Mouse (Mus musculus) neural tube, embryonic 14.5 days (tissue): Measurements from ENCODE around the gene Bard1. TPM values are rescaled to one million over a fixed set of nuclear protein-coding genes. Genes with fewer than 3 reads are reported as not detected.
A peak's percentile ranks its signal among the peaks of the same experiment; 100 is the strongest.

Source experiments
- ATAC-seq: fragments of 200-750 bp; cut with Nextera tagmentation; 2 replicates; pipeline ENCODE4 v1.8.0; 2017; ENCODE audit warnings: low read depth, mild to moderate bottlenecking, moderate TSS enrichment, moderate library complexity
- H3K27ac ChIP-seq: fragments of 300-500 bp; sonication (generic); 2 replicates; pipeline ENCODE4 v1.5.1; 2014; ENCODE audit warnings: low read depth, mild to moderate bottlenecking, control low read depth, low read length, moderate library complexity, mixed read lengths
- H3K27me3 ChIP-seq: fragments of 300-500 bp; sonication (generic); 2 replicates; pipeline ENCODE4 v1.6.1; 2014; ENCODE audit warnings: low read length; ENCODE audit not compliant: control insufficient read depth, insufficient read depth
- H3K36me3 ChIP-seq: fragments of 300-500 bp; sonication (generic); 2 replicates; pipeline ENCODE4 v1.6.1; 2014; ENCODE audit warnings: low read length, mixed read lengths; ENCODE audit not compliant: control insufficient read depth, insufficient read depth
- H3K4me1 ChIP-seq: fragments of 300-500 bp; sonication (generic); 2 replicates; pipeline ENCODE4 v1.6.1; 2014; ENCODE audit warnings: low read length; ENCODE audit not compliant: control insufficient read depth, insufficient read depth
- H3K4me2 ChIP-seq: fragments of 300-500 bp; sonication (generic); 2 replicates; pipeline ENCODE4 v1.6.1; 2014; ENCODE audit warnings: mild to moderate bottlenecking, low read depth, low read length, control low read depth
- H3K4me3 ChIP-seq: fragments of 300-500 bp; sonication (generic); 2 replicates; pipeline ENCODE4 v1.5.1; 2014; ENCODE audit warnings: low read depth, low read length, control low read depth, mixed read lengths
- H3K9ac ChIP-seq: fragments of 300-500 bp; sonication (generic); replicated peaks from 2 replicates; pipeline ENCODE4 v1.6.1; 2014; ENCODE audit warnings: low read depth, mild to moderate bottlenecking, control low read depth, low read length, mixed read lengths
- H3K9me3 ChIP-seq: fragments of 300-500 bp; sonication (generic); 2 replicates; pipeline ENCODE4 v1.6.1; 2016; ENCODE audit warnings: low read length; ENCODE audit not compliant: control insufficient read depth
- WGBS: fragments of 180-500 bp; shearing (Covaris S2); extraction: QIAGEN DNeasy Blood & Tissue Kit; methylation state at CpG from one replicate; pipeline ENCODE4 v1.1.7; 2014; 5-methylcytosine and 5-hydroxymethylcytosine counted together
- polyA plus RNA-seq: library from polyadenylated mRNA; unstranded; fragments of >200 nt; fragmentation: Nextera tagmentation; extraction: Ambion mirVana; gene quantifications from 2 replicates; pipeline ENCODE4 v1.2.1, GENCODE M21; 2014

The Bard1 gene
- 0.55 and 0.58 TPM in 2 replicates for polyA plus RNA-seq

- Histone ChIP-seq H3K4me2 (peak within 1 kb of the TSS; percentile 97), H3K9ac (peak within 1 kb of the TSS; percentile 56), H3K9me3 (no peaks in the 10 kb centered on the region), H3K4me1 (no peaks in the 10 kb centered on the region), H3K27ac (no peak within 1 kb of the TSS), H3K36me3 (no peaks in the 10 kb centered on the region), H3K4me3 (peak within 1 kb of the TSS; percentile 75), H3K27me3 (no peaks in the 10 kb centered on the region)
- peak; percentile 93 for ATAC-seq
- under 1% methylated on average over 69 of the region's 69 CpGs for WGBS
These were observed at the start of gene Bard1 for GRCm38 (mm10) chr1:71102344-71103173. Bard1 (minus strand) TSS chr1:71103146.

- Histone ChIP-seq H3K4me3 (no peak overlapping the region), H3K4me1 (no peaks in the 10 kb centered on the region), H3K9me3 (no peaks in the 10 kb centered on the region), H3K27me3 (no peaks in the 10 kb centered on the region), H3K4me2 (no peak overlapping the region), H3K27ac (no peak overlapping the region), H3K36me3 (no peaks in the 10 kb centered on the region), H3K9ac (no peak overlapping the region)
- no peak for ATAC-seq
- 90% methylated on average over 4 of the region's 4 CpGs for WGBS
These were observed 24.2 kb upstream of the Bard1 start for GRCm38 (mm10) chr1:71127171-71127570.

GRCm38 (mm10) chr1:71118511-71118910 is 15.6 kb upstream of the Bard1 start:
- H3K4me2 ChIP-seq, result no peak overlapping the region
- H3K9me3 ChIP-seq, result no peaks in the 10 kb centered on the region
- H3K36me3 ChIP-seq, result no peaks in the 10 kb centered on the region
- ATAC-seq, result no peak
- H3K9ac ChIP-seq, result no peak overlapping the region
- 71% methylated on average over 2 of the region's 2 CpGs for WGBS
- H3K27ac ChIP-seq, result no peak overlapping the region
- H3K27me3 ChIP-seq, result no peaks in the 10 kb centered on the region
- no peaks in the 10 kb centered on the region for H3K4me1 ChIP-seq
- no peak overlapping the region for H3K4me3 ChIP-seq

- no peaks in the 10 kb centered on the region for H3K36me3 ChIP-seq
- no peak for ATAC-seq
- no peak overlapping the region for H3K27ac ChIP-seq
- 41% methylated on average over 4 of the region's 4 CpGs for WGBS
- no peak overlapping the region for H3K4me3 ChIP-seq
- no peak overlapping the region for H3K9ac ChIP-seq
- H3K4me2 ChIP-seq, result no peak overlapping the region
- no peaks in the 10 kb centered on the region for H3K27me3 ChIP-seq
- no peaks in the 10 kb centered on the region for H3K9me3 ChIP-seq
- H3K4me1 ChIP-seq, result no peaks in the 10 kb centered on the region
These were observed 14.3 kb upstream of the Bard1 start for GRCm38 (mm10) chr1:71117253-71117652.

GRCm38 (mm10) chr1:71115781-71116180 is 12.8 kb upstream of the Bard1 start:
- Histone ChIP-seq H3K4me2 (no peak overlapping the region), H3K27ac (no peak overlapping the region), H3K4me1 (no peaks in the 10 kb centered on the region), H3K4me3 (no peak overlapping the region), H3K27me3 (no peaks in the 10 kb centered on the region), H3K9me3 (no peaks in the 10 kb centered on the region), H3K36me3 (no peaks in the 10 kb centered on the region), H3K9ac (no peak overlapping the region)
- ATAC-seq, result no peak
- 87% methylated on average over 2 of the region's 2 CpGs for WGBS

- no peak overlapping the region for H3K4me3 ChIP-seq
- H3K27me3 ChIP-seq, result no peaks in the 10 kb centered on the region
- 28% methylated on average over 10 of the region's 10 CpGs for WGBS
- no peak overlapping the region for H3K27ac ChIP-seq
- no peaks in the 10 kb centered on the region for H3K4me1 ChIP-seq
- ATAC-seq, result peak; percentile 72
- H3K9ac ChIP-seq, result no peak overlapping the region
- no peaks in the 10 kb centered on the region for H3K36me3 ChIP-seq
- no peak overlapping the region for H3K4me2 ChIP-seq
- H3K9me3 ChIP-seq, result no peaks in the 10 kb centered on the region
These were observed 6.9 kb upstream of the Bard1 start for GRCm38 (mm10) chr1:71109858-71110257.

GRCm38 (mm10) chr1:71106127-71106526 is 3.2 kb upstream of the Bard1 start:
- H3K4me2 ChIP-seq, result no peak overlapping the region
- H3K9ac ChIP-seq, result no peak overlapping the region

GRCm38 (mm10) chr1:71105724-71106123 is 2.8 kb upstream of the Bard1 start:
- Histone ChIP-seq H3K4me3 (no peak overlapping the region), H3K9ac (no peak overlapping the region), H3K9me3 (no peaks in the 10 kb centered on the region), H3K27me3 (no peaks in the 10 kb centered on the region), H3K4me1 (no peaks in the 10 kb centered on the region), H3K36me3 (no peaks in the 10 kb centered on the region), H3K4me2 (no peak overlapping the region), H3K27ac (no peak overlapping the region)
- ATAC-seq, result no peak
- WGBS, result 95% methylated on average over 8 of the region's 8 CpGs

More at GRCm38 (mm10) chr1:71106127-71106526, 3.2 kb upstream of the Bard1 start:
- Histone ChIP-seq H3K4me3 (no peak overlapping the region), H3K27me3 (no peaks in the 10 kb centered on the region), H3K27ac (no peak overlapping the region), H3K9me3 (no peaks in the 10 kb centered on the region), H3K4me1 (no peaks in the 10 kb centered on the region), H3K36me3 (no peaks in the 10 kb centered on the region)
- ATAC-seq, result no peak
- WGBS, result 95% methylated on average over 6 of the region's 6 CpGs

GRCm38 (mm10) chr1:71103174-71103864 is 373 bp upstream of the Bard1 start:
- 36% methylated on average over 18 of the region's 18 CpGs for WGBS

More at GRCm38 (mm10) chr1:71103174-71103864, 373 bp upstream of the Bard1 start:
- Histone ChIP-seq H3K27me3 (no peaks in the 10 kb centered on the region), H3K4me3 (peak overlapping the region; percentile 75), H3K27ac (no peak overlapping the region), H3K4me1 (no peaks in the 10 kb centered on the region), H3K9me3 (no peaks in the 10 kb centered on the region), H3K36me3 (no peaks in the 10 kb centered on the region), H3K9ac (0 out of 2 replicates have a peak overlapping the region, but pooled peaks have one; percentile 56), H3K4me2 (peak overlapping the region; percentile 97)
- no peak for ATAC-seq
